Mouse (Mus musculus) cerebellum, postnatal 25 days (tissue): ENCODE results near the gene Acot7.

Experiments
- DNase-seq, 2 experiments: peaks; one replicate each; pipeline ENCODE4 v3.0.0; 2021; ENCODE audit warnings: mixed read lengths in 2 of 2

Gene Acot7

DNA sequence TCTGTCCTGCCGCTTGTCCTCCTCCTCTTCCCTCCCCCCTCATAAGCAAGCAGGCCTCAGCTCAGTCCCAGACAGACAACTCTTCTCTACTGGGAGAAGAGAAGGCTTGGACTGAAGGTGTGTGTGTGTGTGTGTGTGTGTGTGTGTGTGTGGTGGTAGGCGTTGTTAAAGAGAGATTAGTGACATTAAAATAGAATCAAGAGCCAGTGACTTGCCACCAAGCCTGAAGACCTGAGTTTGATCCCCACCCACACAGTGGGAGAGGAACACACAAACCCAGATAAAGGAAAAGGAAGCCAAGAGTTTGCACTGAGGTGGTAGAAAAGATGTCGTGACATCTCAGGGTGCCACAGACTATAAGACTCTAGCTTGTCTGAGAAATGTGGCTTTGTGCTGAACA is 69.3 kb downstream of the Acot7 start:
- no peak for DNase-seq

DNA sequence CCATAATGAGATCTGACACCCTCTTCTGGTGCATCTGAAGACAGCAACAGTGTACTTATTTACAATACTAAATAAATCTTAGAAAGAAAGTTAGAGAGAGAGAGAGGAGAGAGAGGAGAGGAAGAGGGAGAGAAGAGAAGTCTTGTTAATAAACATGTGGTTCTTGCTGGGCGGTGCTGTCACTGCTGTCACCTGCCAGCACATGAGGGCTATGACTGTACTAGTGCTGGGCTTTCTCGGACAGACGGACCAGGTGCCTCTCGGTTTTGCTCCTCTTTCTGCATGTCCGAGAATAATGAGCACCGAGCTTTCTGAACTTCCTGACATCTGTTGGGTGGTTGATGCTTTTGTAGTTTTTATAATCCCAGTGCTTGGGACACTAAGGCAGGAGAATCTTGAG is 72.7 kb downstream of the Acot7 start:
- DNase-seq: no peak

DNA sequence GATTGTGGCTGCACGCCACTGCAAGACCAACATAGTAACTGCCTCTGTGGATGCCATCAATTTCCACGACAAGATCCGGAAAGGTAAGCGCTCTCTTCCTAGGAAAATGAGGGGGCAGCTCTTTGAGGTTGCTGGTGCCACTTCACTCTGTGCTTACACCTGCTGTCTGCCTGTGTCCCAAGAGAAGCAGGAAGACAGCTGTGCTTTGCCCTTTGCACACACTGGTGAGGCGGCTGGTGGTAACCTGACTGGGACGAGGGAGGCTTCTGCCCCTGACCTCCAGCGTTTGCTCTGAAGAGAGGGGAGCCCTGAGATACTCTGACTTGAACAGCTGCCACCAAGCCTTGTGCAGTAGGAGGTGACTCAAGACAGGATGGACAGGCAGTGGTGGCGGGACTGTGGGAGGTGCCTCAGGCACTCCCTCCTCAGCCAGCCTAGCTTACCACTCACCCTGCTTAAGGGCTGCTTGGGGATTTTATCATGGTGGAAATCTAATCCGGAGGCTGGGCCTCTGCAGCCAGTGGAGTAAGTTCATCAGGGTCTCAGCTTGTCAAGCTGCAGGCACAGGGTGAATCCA is 75.3 kb downstream of the Acot7 start:
- no peak for DNase-seq

DNA sequence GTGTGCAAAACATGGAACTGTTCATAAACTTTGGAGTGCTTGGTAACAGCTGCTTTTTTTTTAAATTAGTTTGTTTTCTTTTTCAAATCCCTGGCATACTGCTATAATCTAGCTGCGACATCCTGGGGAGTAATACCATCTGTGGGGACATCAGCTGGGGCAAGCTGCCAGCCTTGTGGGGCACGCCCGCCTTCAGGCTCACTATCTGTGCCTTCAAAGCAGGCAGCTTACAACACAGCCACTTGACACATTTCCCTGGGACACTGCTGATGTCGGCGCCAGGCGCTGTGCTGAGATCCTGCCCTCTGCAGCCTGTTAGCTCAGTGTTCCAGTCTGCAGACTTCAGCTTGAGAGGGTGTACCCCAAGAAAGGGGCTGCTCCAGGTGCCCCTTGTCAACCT is 79.1 kb downstream of the Acot7 start:
- DNase-seq: peak; percentile 82 to 88

- no peak for DNase-seq
These were observed 82.5 kb downstream of the Acot7 start for GRCm38 (mm10) chr4:152260451-152260850.

- no peak for DNase-seq
These were observed 84.3 kb downstream of the Acot7 start for GRCm38 (mm10) chr4:152262187-152262586.

- no peak for DNase-seq
These were observed 85.2 kb downstream of the Acot7 start for GRCm38 (mm10) chr4:152263089-152263488.

GRCm38 (mm10) chr4:152263512-152264176 is 85.7 kb downstream of the Acot7 start:
- DNase-seq: no peak

- peak in 1 of 2 experiments; percentile 53 for DNase-seq
These were observed 86.2 kb downstream of the Acot7 start for GRCm38 (mm10) chr4:152264177-152264530.

- DNase-seq: no peak
These were observed 87.1 kb downstream of the Acot7 start for GRCm38 (mm10) chr4:152264867-152265568.

DNA sequence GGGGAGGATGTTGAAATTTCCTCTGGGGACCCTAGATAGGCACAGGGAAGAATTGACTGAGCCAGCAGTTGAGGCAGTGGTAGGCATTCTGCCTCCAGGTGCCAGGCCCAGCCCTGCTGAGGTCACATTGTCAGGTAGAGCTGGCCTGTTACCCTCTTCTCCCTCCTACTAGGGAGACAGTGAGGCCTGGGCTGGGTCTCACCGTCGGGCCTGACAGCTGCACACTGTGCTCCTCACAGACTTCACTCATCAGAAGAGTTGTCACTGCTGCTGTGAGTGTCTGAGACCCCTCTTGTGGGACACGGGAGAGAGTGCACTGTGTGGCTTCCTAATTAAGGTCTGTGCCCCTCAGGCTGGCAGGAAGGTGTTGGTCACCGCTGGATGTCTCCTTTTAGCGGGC is 87.9 kb downstream of the Acot7 start:
- no peak for DNase-seq

GRCm38 (mm10) chr4:152266236-152266895 is 88.4 kb downstream of the Acot7 start:
- peak; percentile 79 to 86 for DNase-seq

DNA sequence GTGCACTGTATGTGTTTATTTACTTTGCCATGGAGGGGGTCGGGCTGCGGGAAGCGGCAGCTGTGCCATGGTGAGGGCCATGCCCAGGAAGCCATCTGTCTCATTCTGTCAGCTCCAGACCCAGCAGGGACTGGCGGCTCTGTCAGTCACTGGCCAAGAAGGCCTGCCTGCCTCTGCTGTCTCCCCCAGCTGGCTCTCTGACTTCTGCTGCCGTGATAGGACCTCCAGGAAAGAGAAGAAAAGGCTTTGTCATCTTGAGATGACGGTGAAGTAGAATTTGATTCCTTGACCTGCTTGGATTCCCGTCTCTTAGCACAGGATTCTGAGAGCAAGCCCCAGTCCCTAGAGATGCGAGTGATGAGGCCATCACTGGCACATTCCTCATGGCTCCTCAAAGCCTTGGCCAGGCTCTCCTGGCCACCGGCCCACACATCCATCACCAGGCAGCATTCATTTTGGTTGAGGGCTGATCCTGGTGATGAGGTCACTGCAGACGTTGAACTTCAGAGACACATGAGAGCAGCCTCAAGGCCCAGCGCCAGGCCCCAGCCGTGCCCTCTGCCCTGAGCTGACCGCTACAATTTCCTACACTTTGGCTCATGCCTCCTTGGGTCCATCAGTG is 89.9 kb downstream of the Acot7 start:
- peak; percentile 83 to 85 for DNase-seq

- DNase-seq: no peak
These were observed 92.0 kb downstream of the Acot7 start for GRCm38 (mm10) chr4:152269967-152270366.

- DNase-seq: peak in 1 of 2 experiments; percentile 43
These were observed 92.7 kb downstream of the Acot7 start for GRCm38 (mm10) chr4:152270599-152270998.

- no peak for DNase-seq
These were observed 93.4 kb downstream of the Acot7 start for GRCm38 (mm10) chr4:152271334-152271733.

- DNase-seq: no peak
These were observed 94.1 kb downstream of the Acot7 start for GRCm38 (mm10) chr4:152272006-152272405.

GRCm38 (mm10) chr4:152272449-152273049 is 94.6 kb downstream of the Acot7 start:
- DNase-seq: no peak

GRCm38 (mm10) chr4:152273191-152273590 is 95.3 kb downstream of the Acot7 start:
- no peak for DNase-seq

DNA sequence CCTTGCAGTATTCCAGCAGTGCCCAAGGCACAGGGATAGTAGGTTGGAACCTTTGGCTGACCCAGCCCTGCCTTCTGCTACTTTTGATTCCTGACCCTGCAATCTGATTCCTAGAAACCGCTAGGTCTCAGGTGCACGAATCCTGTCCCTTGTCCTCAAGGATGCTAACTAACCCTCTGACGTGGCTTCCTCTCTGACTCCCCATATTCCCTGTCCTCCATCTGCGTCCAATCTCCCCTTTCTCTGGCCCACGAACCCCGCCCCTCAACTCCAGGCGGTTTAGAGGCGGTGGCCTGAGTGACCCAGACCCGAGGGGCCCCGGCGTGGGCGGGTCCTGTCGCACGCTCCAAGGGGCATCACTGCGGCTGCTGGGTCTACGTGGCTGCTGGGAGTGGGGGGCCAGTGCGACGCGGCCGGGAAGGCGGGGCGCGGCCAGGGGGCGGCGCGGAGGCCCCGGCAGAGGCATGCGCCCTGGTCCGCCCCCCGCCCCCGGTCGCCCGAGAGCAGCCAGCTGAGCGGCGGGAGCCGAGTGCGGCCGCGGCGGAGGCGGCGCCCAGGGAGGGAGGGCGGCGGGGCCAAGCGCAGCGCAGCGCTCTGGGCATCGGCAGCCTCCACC is 95.8 kb downstream of the Acot7 start, which contains the start of gene Gpr153:
TSS of gene Gpr153 (plus strand) at position 612 of the 616 bp plus-strand sequence.
- DNase-seq: peak; percentile 47 to 70

- no peak for DNase-seq
These were observed 96.8 kb downstream of the Acot7 start for GRCm38 (mm10) chr4:152274681-152275131.
